ENCODE assay signal across 8 mouse cellular contexts in genomic region chr10:93611419-93612007, GRCm38 (mm10). TPM values are rescaled to one million over a fixed set of nuclear protein-coding genes. Genes with fewer than 3 reads are reported as not detected.
DNase-seq lines count a peak whose midpoint lies in the region; ATAC-seq and TF ChIP-seq lines count a peak whose summit lies in the region.

No protein-coding gene starts in this region.

- no peaks in the 10 kb centered on the region for H3K27me3 ChIP-seq in heart, adult 2 months (ENCODE audit: control insufficient read depth, insufficient read depth, low read length)
- H3K27me3 ChIP-seq in heart, embryonic 10.5 days (ENCODE audit: insufficient read depth, poor library complexity, severe bottlenecking): no peaks in the 10 kb centered on the region
- no peaks in the 10 kb centered on the region for H3K27me3 ChIP-seq in CH12.LX (replicated peaks)
- H3K27me3 ChIP-seq in midbrain, embryonic 14.5 days (ENCODE audit: control insufficient read depth, insufficient read depth, low read length): no peaks in the 10 kb centered on the region

- no peak for TF ChIP-seq POLR2A in heart, adult 2 months (IDR thresholded peaks at IDR 0.05; ENCODE audit: insufficient read depth, low read depth, low read length)
- no peak for TF ChIP-seq POLR2A in CH12.LX (IDR thresholded peaks at IDR 0.05; ENCODE audit: low read depth, low read length)

- H3K36me3 ChIP-seq in heart, adult 2 months (ENCODE audit: control insufficient read depth, insufficient read depth, low read length): no peaks in the 10 kb centered on the region
- no peaks in the 10 kb centered on the region for H3K36me3 ChIP-seq in heart, embryonic 10.5 days
- no peaks in the 10 kb centered on the region for H3K36me3 ChIP-seq in CH12.LX (replicated peaks in 1 of 2; ENCODE audit: control insufficient read depth in 1 of 2, insufficient read depth in 1 of 2, low read length in 1 of 2)
- H3K36me3 ChIP-seq in midbrain, embryonic 14.5 days (ENCODE audit: control insufficient read depth, insufficient read depth, low read length): no peaks in the 10 kb centered on the region

- no peak; the same call in 1 of the 2 replicates for ATAC-seq in midbrain, embryonic 14.5 days (ENCODE audit: low FRiP score, low TSS enrichment)

- dilution Hi-C loops in CH12.LX (cut with MboI; ENCODE audit: extremely low pct_ligation_motif_present, extremely low pct_unique_long_range_greater_than_20kb, low sequenced_read_pairs): no loop called here

- TF ChIP-seq CTCF in heart, adult 2 months (IDR thresholded peaks at IDR 0.05): peak; percentile 93
- peak; percentile 84 to 90 for TF ChIP-seq CTCF in CH12.LX (conservative IDR thresholded peaks at IDR 0.05 in 1 of 2, IDR thresholded peaks at IDR 0.05 in 1 of 2; ENCODE audit: low read depth in 2 of 2, low read length in 2 of 2)

- no peak overlapping the region for H3K4me3 ChIP-seq in heart, adult 2 months
- no peak overlapping the region for H3K4me3 ChIP-seq in heart, embryonic 10.5 days
- H3K4me3 ChIP-seq in CH12.LX (replicated peaks in 1 of 3; ENCODE audit: low read depth in 2 of 3, low read length in 2 of 3, poor library complexity in 1 of 3): no peak overlapping the region
- no peak overlapping the region for H3K4me3 ChIP-seq in midbrain, embryonic 14.5 days (replicated peaks; ENCODE audit: low read depth, low read length)

- intact Hi-C loops in heart, adult 2 months (cut with DNase I): loop anchor here (1.0 to 5.0 kb wide), 3 partner anchors 151 to 202 kb away; no protein-coding TSS in a partner anchor
- intact Hi-C loops in heart, postnatal 10 days (cut with DNase I): loop anchor here (2.0 kb wide), 3 partner anchors 29 to 201 kb away; partner anchors contain the start of gene Ntn4
- intact Hi-C loops in left cerebral cortex, postnatal 4 days (cut with DNase I): loop anchor here (5.0 kb wide), 1 partner anchor 201 kb away; no protein-coding TSS in a partner anchor

- 33% methylated on average over 18 of the region's 18 CpGs for WGBS in heart, adult 2 months
- WGBS in heart, embryonic 10.5 days: 44% methylated on average over 18 of the region's 18 CpGs
- WGBS in midbrain, embryonic 14.5 days: 41% methylated on average over 18 of the region's 18 CpGs

- no peak overlapping the region for H3K9ac ChIP-seq in heart, adult 2 months (ENCODE audit: low read depth, low read length)
- H3K9ac ChIP-seq in CH12.LX (ENCODE audit: insufficient read depth, low read depth): no peak overlapping the region
- no peak overlapping the region for H3K9ac ChIP-seq in midbrain, embryonic 14.5 days (replicated peaks; ENCODE audit: low read length)

- H3K27ac ChIP-seq in heart, adult 2 months: no peak overlapping the region
- no peak overlapping the region for H3K27ac ChIP-seq in heart, embryonic 10.5 days
- no peak overlapping the region for H3K27ac ChIP-seq in CH12.LX (ENCODE audit: insufficient read depth, low read depth)
- 0 out of 2 replicates have a peak overlapping the region, but pooled peaks have one; percentile 5 for H3K27ac ChIP-seq in midbrain, embryonic 14.5 days (replicated peaks; ENCODE audit: low read depth, low read length)

- H3K4me2 ChIP-seq in CH12.LX (ENCODE audit: insufficient read depth, low read depth, poor library complexity, severe bottlenecking): peak overlapping the region; percentile 52; the same call in 1 of the 2 replicates
- peak overlapping the region; percentile 31 for H3K4me2 ChIP-seq in midbrain, embryonic 14.5 days (ENCODE audit: low read length)

- H3K4me1 ChIP-seq in heart, adult 2 months (ENCODE audit: control insufficient read depth, insufficient read depth, low read length): 0 out of 2 replicates have a peak, but pooled peaks cover 1% of the 10 kb centered on the region
- no peaks in the 10 kb centered on the region for H3K4me1 ChIP-seq in heart, embryonic 10.5 days
- peaks cover 0 to 8% of the 10 kb centered on the region in 2 experiments; a peak in 1 of 4 replicates for H3K4me1 ChIP-seq in CH12.LX (ENCODE audit: control insufficient read depth in 1 of 2, insufficient read depth in 2 of 2)
- no peaks in the 10 kb centered on the region for H3K4me1 ChIP-seq in midbrain, embryonic 14.5 days (ENCODE audit: control insufficient read depth, insufficient read depth, low read length)

- in situ Hi-C loops in CH12.LX (cut with MboI; ENCODE audit: low pct_ligation_motif_present, low pct_unique_long_range_greater_than_20kb, low sequenced_read_pairs): loop anchor here (10.0 kb wide), 1 partner anchor 73 kb away; no protein-coding TSS in a partner anchor

- H3K9me3 ChIP-seq in heart, embryonic 10.5 days: no peaks in the 10 kb centered on the region
- peaks cover 3% of the 10 kb centered on the region for H3K9me3 ChIP-seq in CH12.LX (replicated peaks; ENCODE audit: low read length)
- H3K9me3 ChIP-seq in midbrain, embryonic 14.5 days (ENCODE audit: control insufficient read depth, low read length): no peaks in the 10 kb centered on the region

- peak; percentile 58; the same call in 1 of the 2 replicates for TF ChIP-seq EP300 in heart, adult 2 months (IDR thresholded peaks at IDR 0.05; ENCODE audit: insufficient read depth, low read depth, low read length)
- no peak for TF ChIP-seq EP300 in CH12.LX (IDR thresholded peaks at IDR 0.05; ENCODE audit: low read length)

- no peaks in the 10 kb centered on the region for H3K79me2 ChIP-seq in heart, adult 2 months (replicated peaks; ENCODE audit: control insufficient read depth, insufficient read depth, low read length)
- H3K79me2 ChIP-seq in CH12.LX (replicated peaks; ENCODE audit: control insufficient read depth, extremely low read depth, insufficient read depth, poor library complexity, severe bottlenecking): no peaks in the 10 kb centered on the region

- TF ChIP-seq RAD21 in CH12.LX (IDR thresholded peaks at IDR 0.05; ENCODE audit: low read depth, low read length): peak; percentile 80

- DNase-seq in heart, adult 2 months: peak in 1 of 2 experiments; percentile 24
- no peak for DNase-seq in heart, embryonic 10.5 days (ENCODE audit: low spot score)
- DNase-seq in CH12.LX (ENCODE audit: extremely low read depth): peak; percentile 55
- peak; percentile 60 for DNase-seq in cerebellum, adult 8-10 months
- DNase-seq in heart, postnatal 10 days: peak; percentile 32 to 56
- DNase-seq in left cerebral cortex, postnatal 4 days: peak; percentile 21
- DNase-seq in midbrain, embryonic 14.5 days: peak; percentile 90
- DNase-seq in gastrocnemius, adult 8-10 months (ENCODE audit: low spot score in 2 of 2): no peak

TF ChIP-seq in CH12.LX, 34 proteins besides CTCF, POLR2A, EP300 and RAD21:
- TF ChIP-seq MEF2A (IDR thresholded peaks at IDR 0.05; ENCODE audit: borderline replicate concordance, low read depth, low read length) (no peak), ZMIZ1 (IDR thresholded peaks at IDR 0.05; ENCODE audit: low read depth, low read length) (no peak), MAFK (IDR thresholded peaks at IDR 0.05; ENCODE audit: insufficient replicate concordance, low read length) (no peak), USF2 (conservative IDR thresholded peaks at IDR 0.05; ENCODE audit: low read depth, low read length) (no peak), ELF1 (IDR thresholded peaks at IDR 0.05; ENCODE audit: low read depth, low read length) (no peak), SIN3A (IDR thresholded peaks at IDR 0.05; ENCODE audit: low read length) (no peak), ZNF384 (IDR thresholded peaks at IDR 0.05; ENCODE audit: low read depth, low read length) (peak; percentile 56; the same call in 1 of the 2 replicates), BHLHE40 (IDR thresholded peaks at IDR 0.05; ENCODE audit: low read depth, low read length) (no peak), TBP (conservative IDR thresholded peaks at IDR 0.05; ENCODE audit: low read depth, low read length) (no peak), GABPA (IDR thresholded peaks at IDR 0.05; ENCODE audit: insufficient replicate concordance, low read depth, low read length) (no peak), ZC3H11A (IDR thresholded peaks at IDR 0.05; ENCODE audit: low read depth, low read length) (peak; percentile 17; the same call in 1 of the 2 replicates), MAX (IDR thresholded peaks at IDR 0.05; ENCODE audit: low read length) (no peak), SMC3 (IDR thresholded peaks at IDR 0.05; ENCODE audit: low read depth, low read length) (peak; percentile 89)

RNA-seq across cellular contexts. Expression of gene Snrpf, which starts 22.0 kb away (rescaled TPM):
- total RNA-seq in heart, adult 2 months (2021): 10 to 100 TPM in 1 of 2 experiments, 1 to 10 TPM in 1; 9.6 to 11.3 TPM
- 17.7 and 20.5 TPM in 2 replicates for polyA plus RNA-seq in heart, adult 2 months (2012; rRNA removed)
- 108 and 145 TPM in 2 replicates for polyA plus RNA-seq in heart, embryonic 10.5 days (2016; fragmentation: Nextera tagmentation; extraction: Ambion mirVana)
- total RNA-seq in CH12.LX (2012; rRNA removed): 184 and 191 TPM in 2 replicates
- total RNA-seq in CH12.LX (2014; rRNA removed): 186 and 207 TPM in 2 replicates
- polyA plus RNA-seq in CH12.LX (2012; ENCODE audit: insufficient read length, low read depth): 144 and 159 TPM in 2 replicates
- 10 to 100 TPM; 12.2 to 16.2 TPM for total RNA-seq in heart, postnatal 10 days (2021)
- total RNA-seq in left cerebral cortex, postnatal 4 days (2021): 10 to 100 TPM; 16.5 to 17.1 TPM
- polyA plus RNA-seq in midbrain, embryonic 14.5 days (2014; fragmentation: Nextera tagmentation; extraction: Ambion mirVana): 75.9 and 87.0 TPM in 2 replicates
- 10 to 100 TPM in 1 of 4 experiments, 1 to 10 TPM in 3; 6.2 to 10.4 (median 7.7) TPM for total RNA-seq in gastrocnemius, adult 8-10 months (2022)

RNA-seq across cellular contexts. Expression of gene Ntn4, which starts 29.0 kb away (rescaled TPM):
- 10 to 100 TPM; 14.0 to 14.9 TPM for total RNA-seq in heart, adult 2 months (2021)
- 7.4 and 11.5 TPM in 2 replicates for polyA plus RNA-seq in heart, adult 2 months (2012; rRNA removed)
- 0.06 and 0.40 TPM in 2 replicates for polyA plus RNA-seq in heart, embryonic 10.5 days (2016; fragmentation: Nextera tagmentation; extraction: Ambion mirVana)
- total RNA-seq in CH12.LX (2012; rRNA removed) (not detected in 2 replicates), CH12.LX (2014; rRNA removed) (not detected in 2 replicates)
- polyA plus RNA-seq in CH12.LX (2012; ENCODE audit: insufficient read length, low read depth): not detected in 2 replicates
- total RNA-seq in heart, postnatal 10 days (2021): 10 to 100 TPM; 24.6 to 36.4 TPM
- total RNA-seq in left cerebral cortex, postnatal 4 days (2021): 1 to 10 TPM; 7.3 to 7.7 TPM
- 0.86 and 2.0 TPM in 2 replicates for polyA plus RNA-seq in midbrain, embryonic 14.5 days (2014; fragmentation: Nextera tagmentation; extraction: Ambion mirVana)
- 1 to 10 TPM; 4.6 to 7.7 (median 6.2) TPM for total RNA-seq in gastrocnemius, adult 8-10 months (2022)

Comparison
In these comparisons a context has a peak if more than half of its experiments do, and no peak if none do; other contexts are left out.
1. DNase-seq: peak in CH12.LX (single experiment), cerebellum, adult 8-10 months (single experiment), heart, postnatal 10 days (2 of 2), left cerebral cortex, postnatal 4 days (single experiment) and midbrain, embryonic 14.5 days (single experiment); none in heart, embryonic 10.5 days (single experiment) and gastrocnemius, adult 8-10 months (0 of 2).
2. RNA of gene Snrpf, which starts 22.0 kb away (total RNA-seq): 184 to 207 TPM in CH12.LX; 16.5 to 17.1 TPM in left cerebral cortex, postnatal 4 days, 12.2 to 16.2 TPM in heart, postnatal 10 days, 9.6 to 11.3 TPM in heart, adult 2 months and 6.2 to 10.4 TPM in gastrocnemius, adult 8-10 months; every median in the first group is over 10 times any median in the second.
3. RNA of gene Ntn4, which starts 29.0 kb away (total RNA-seq): 24.6 to 36.4 TPM in heart, postnatal 10 days, 14.0 to 14.9 TPM in heart, adult 2 months, 7.3 to 7.7 TPM in left cerebral cortex, postnatal 4 days and 4.6 to 7.7 TPM in gastrocnemius, adult 8-10 months; not detected in CH12.LX; every median in the first group is over 4 times any median in the second.